Mouse (Mus musculus) left cerebral cortex, postnatal 14 days (tissue): ENCODE data around the gene Gpn3. TPM values are rescaled to one million over a fixed set of nuclear protein-coding genes. Genes with fewer than 3 reads are reported as not detected.

Experiments
- DNase-seq, 2 experiments: peaks; one replicate each; pipeline ENCODE4 v3.0.0; 2021 to 2022; ENCODE audit warnings: low spot score in 2 of 2, mixed read lengths in 1 of 2
- intact Hi-C: fragments of 180-260 bp; cut with DNase I; formaldehyde crosslinking; loops from one replicate; pipeline ENCODE4 v1.15.1; 2025
- total RNA-seq, 2 experiments: library from RNA; stranded (reverse); gene quantifications; 2 replicates each; pipeline ENCODE4 v1.2.3; 2021

The Gpn3 gene
- total RNA-seq, 2 experiments from 2014 or later, result 23.4 to 25.7 TPM

DNA sequence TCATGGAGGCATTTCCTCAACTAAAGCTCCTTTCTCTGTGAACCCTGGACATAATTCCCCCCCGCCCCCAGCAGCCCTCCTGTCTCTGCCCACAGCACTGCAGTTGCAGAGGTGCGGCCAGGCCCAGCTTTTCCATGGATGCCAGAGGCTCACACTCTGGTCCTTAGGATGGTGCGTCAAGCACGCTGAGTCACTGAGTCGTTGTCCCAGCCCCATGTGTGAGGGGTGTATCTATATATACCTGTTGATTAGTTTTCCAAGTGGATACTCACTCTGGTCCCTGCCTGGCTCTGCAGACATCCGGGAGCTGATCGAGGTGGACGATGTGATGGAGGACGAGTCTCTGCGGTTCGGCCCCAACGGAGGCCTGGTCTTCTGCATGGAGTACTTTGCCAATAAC lies 6.5 kb downstream of the Gpn3 start:
- no peak for DNase-seq
- intact Hi-C loops, result no loop called here

GRCm38 (mm10) chr5:122379374-122380155 lies 7.9 kb downstream of the Gpn3 start:
- intact Hi-C loops, result no loop called here
- DNase-seq, result peak; percentile 83 to 95

DNA sequence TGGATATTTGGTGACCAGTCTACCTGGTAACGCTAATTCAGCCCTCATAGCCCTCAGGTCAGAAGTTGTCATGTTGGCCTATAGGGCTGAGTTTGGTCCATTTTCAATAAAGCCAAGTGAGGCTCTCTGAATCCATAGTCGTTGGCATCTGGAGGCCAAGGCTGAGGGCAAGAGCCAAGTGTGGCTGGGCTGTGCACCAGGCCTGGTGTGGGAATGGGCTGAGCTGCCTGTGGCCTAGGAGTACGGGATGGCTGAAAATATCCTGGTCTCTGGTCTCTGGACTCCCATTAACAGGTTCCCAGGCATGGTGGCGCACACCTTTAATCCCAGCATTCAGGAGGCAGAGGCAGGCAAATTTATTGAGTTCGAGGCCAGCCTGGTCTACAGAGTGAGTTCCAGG lies 18.3 kb downstream of the Gpn3 start:
- intact Hi-C loops, result loop anchor here (5.0 kb wide), 1 partner anchor 128 kb away; the partner anchor contains the start of gene Tctn1

GRCm38 (mm10) chr5:122390671-122391070 lies 19.0 kb downstream of the Gpn3 start:
- intact Hi-C loops, result loop anchor here (5.0 kb wide), 1 partner anchor 128 kb away; the partner anchor contains the start of gene Tctn1
- no peak for DNase-seq

More for the DNA sequence above, 18.3 kb downstream of the Gpn3 start:
- DNase-seq, result no peak

DNA sequence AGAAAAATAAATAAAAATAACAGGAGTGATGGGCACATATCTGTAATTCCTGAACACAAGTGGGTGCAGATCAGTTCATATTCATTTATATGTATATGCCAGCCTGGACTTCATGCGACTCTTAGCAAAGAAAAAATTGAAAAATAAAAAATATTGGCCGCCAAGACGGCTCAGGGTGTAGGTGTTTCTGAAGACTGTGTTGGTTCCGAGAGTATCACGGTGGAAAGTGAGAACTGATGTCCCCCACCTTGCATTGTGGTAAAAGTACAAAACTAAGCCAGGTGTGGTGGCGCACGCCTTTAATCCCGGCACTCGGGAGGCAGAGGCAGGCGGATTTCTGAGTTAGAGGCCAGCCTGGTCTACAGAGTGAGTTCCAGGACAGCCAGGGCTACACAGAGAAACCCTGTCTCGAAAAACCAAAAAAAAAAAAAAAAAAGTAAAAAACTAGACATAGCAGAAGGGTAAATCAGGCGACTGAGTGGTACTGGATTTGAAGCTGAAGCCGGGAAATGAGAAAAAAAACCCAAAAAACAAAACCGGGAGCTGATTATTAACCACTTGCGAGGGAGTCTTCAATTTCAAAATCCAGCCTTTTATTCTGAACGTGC lies 19.6 kb downstream of the Gpn3 start:
- intact Hi-C loops, result loop anchor here (5.0 kb wide), 1 partner anchor 129 kb away; the partner anchor contains the start of gene Tctn1
- DNase-seq, result no peak

GRCm38 (mm10) chr5:122391786-122392180 lies 20.1 kb downstream of the Gpn3 start, which contains the start of gene Arpc3:
Gene Arpc3, plus strand, starts transcription at chr5:122391878.
- intact Hi-C loops, result loop anchor here (5.0 kb wide), 1 partner anchor 129 kb away; the partner anchor contains the start of gene Tctn1

DNA sequence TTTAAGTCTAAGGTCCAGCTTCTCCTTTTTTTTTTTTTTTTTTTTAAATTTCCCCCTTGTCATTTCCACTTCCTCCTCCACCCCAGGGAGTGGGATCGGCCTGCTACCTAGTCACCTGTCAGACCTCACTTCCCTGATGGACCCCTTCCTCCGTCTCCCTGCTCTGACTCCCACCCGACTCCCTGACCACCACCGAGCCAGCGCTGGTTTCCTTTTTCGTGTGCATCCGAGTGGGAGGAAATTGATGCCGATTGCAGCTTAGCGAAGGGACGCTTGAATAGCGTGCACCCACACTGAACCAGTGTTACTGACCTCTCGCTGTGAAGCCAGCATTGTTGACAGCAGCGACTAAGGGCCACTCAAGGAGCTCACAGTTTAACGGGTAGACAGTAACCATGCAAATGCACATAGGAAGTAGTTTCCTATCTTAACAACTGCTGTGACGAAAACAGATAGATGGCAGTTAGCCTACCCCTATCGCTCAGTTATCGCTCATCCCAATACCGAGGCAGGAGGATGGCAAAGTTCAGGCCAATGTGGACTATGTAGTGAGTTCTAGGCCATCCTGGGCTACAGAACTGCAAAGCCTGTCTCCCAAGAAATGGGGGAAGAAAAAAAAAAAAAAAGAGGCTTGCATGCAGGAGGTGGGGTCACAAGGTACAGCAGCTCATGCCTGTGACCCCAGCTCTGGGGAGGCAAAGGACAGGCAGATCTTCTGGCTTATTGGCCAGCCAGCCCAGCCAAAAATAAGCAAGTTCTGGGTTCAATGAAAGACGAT lies 20.7 kb downstream of the Gpn3 start:
- DNase-seq, result no peak
- intact Hi-C loops, result loop anchor here (5.0 kb wide), 1 partner anchor 130 kb away; the partner anchor contains the start of gene Tctn1

More at GRCm38 (mm10) chr5:122391786-122392180, 20.1 kb downstream of the Gpn3 start, which contains the start of gene Arpc3:
- DNase-seq, result peak; percentile 93 to 95

GRCm38 (mm10) chr5:122393887-122394286 lies 22.2 kb downstream of the Gpn3 start:
- intact Hi-C loops, result loop anchor here (5.0 kb wide), 1 partner anchor 132 kb away; the partner anchor contains the start of gene Tctn1
- DNase-seq, result peak; percentile 78 to 85

- DNase-seq, result no peak
- intact Hi-C loops, result no loop called here
Observed at GRCm38 (mm10) chr5:122396791-122397190, 25.1 kb downstream of the Gpn3 start.

- intact Hi-C loops, result no loop called here
- no peak for DNase-seq
Observed at GRCm38 (mm10) chr5:122397495-122397894, 25.8 kb downstream of the Gpn3 start.

- intact Hi-C loops, result loop anchor here (5.0 kb wide), 2 partner anchors 227 to 327 kb away; no protein-coding TSS in a partner anchor
- no peak for DNase-seq
Observed at GRCm38 (mm10) chr5:122399871-122400270, 28.2 kb downstream of the Gpn3 start.

DNA sequence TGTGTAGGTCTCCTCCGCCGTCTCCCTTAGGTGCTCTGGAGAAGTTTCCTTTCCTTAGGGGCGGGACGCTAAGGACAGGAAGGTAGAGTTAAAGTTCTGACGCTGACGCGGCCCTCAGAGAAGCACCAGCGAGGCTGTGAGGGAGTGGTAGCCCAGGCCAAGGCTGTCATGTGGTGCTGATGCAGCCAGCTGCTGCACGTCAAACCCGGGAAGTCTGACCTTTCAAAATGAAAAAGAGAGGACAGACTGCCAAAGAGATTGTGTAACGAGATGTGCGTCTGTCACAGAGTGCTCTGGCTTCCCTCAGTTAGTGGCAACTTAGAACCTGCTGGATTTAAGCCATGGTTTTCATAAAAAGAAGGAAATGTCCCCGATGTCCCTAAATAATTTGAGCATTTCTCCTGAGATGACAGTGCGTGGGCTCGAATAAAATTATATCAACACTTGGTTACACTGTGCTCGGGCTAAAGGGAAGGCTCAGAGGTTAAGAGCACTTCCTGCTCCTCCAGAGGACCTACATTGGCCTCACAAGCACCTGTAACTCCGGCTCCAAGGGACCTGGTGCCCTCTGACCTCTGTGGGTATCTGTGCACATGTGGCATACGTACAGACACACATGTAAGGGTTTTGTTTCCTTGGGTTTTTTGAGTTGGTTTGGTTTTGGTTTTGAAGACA lies 29.1 kb downstream of the Gpn3 start:
- DNase-seq, result peak in 1 of 2 experiments; percentile 61

GRCm38 (mm10) chr5:122401303-122401640 lies 29.6 kb downstream of the Gpn3 start:
- intact Hi-C loops, result loop anchor here (5.0 kb wide), 2 partner anchors 226 to 326 kb away; no protein-coding TSS in a partner anchor
- peak; percentile 64 to 76 for DNase-seq

More for the DNA sequence above, 29.1 kb downstream of the Gpn3 start:
- intact Hi-C loops, result loop anchor here (5.0 kb wide), 2 partner anchors 227 to 327 kb away; no protein-coding TSS in a partner anchor

GRCm38 (mm10) chr5:122402160-122402559 lies 30.5 kb downstream of the Gpn3 start:
- DNase-seq, result no peak
- intact Hi-C loops, result loop anchor here (5.0 kb wide), 2 partner anchors 225 to 325 kb away; no protein-coding TSS in a partner anchor

GRCm38 (mm10) chr5:122402772-122403171 lies 31.1 kb downstream of the Gpn3 start:
- DNase-seq, result peak; percentile 63 to 84
- intact Hi-C loops, result loop anchor here (5.0 kb wide), 2 partner anchors 225 to 325 kb away; no protein-coding TSS in a partner anchor

GRCm38 (mm10) chr5:122403362-122403761 lies 31.7 kb downstream of the Gpn3 start:
- DNase-seq, result no peak
- intact Hi-C loops, result loop anchor here (5.0 kb wide), 2 partner anchors 224 to 324 kb away; no protein-coding TSS in a partner anchor

- intact Hi-C loops, result no loop called here
- no peak for DNase-seq
Observed at GRCm38 (mm10) chr5:122405537-122405936, 33.9 kb downstream of the Gpn3 start.
